Mouse (Mus musculus) kidney, embryonic 15.5 days (tissue): ENCODE results near the gene Npas1. TPM values are rescaled to one million over a fixed set of nuclear protein-coding genes. Genes with fewer than 3 reads are reported as not detected.

ENCODE experiments used
- ATAC-seq: fragments of 200-750 bp; cut with Nextera tagmentation; replicated peaks from 2 replicates; pipeline ENCODE4 v1.8.0; 2017; ENCODE audit warnings: moderate TSS enrichment; ENCODE audit not compliant: low FRiP score
- H3K27ac ChIP-seq: fragments of 300-500 bp; sonication (generic); 2 replicates; pipeline ENCODE4 v1.5.1; 2015; ENCODE audit warnings: mild to moderate bottlenecking, inconsistent platforms
- H3K27me3 ChIP-seq: fragments of 300-500 bp; sonication (generic); 2 replicates; pipeline ENCODE4 v1.6.1; 2015; ENCODE audit warnings: inconsistent platforms
- H3K36me3 ChIP-seq: fragments of 300-500 bp; sonication (generic); 2 replicates; pipeline ENCODE4 v1.6.1; 2015; ENCODE audit warnings: inconsistent platforms
- H3K4me1 ChIP-seq: fragments of 300-500 bp; sonication (generic); 2 replicates; pipeline ENCODE4 v1.6.1; 2015; ENCODE audit warnings: inconsistent platforms
- H3K4me2 ChIP-seq: fragments of 300-500 bp; sonication (generic); 2 replicates; pipeline ENCODE4 v1.6.1; 2015; ENCODE audit warnings: moderate library complexity, mild to moderate bottlenecking, inconsistent platforms
- H3K4me3 ChIP-seq: fragments of 300-500 bp; sonication (generic); replicated peaks from 2 replicates; pipeline ENCODE4 v1.5.1; 2015; ENCODE audit warnings: mild to moderate bottlenecking, inconsistent platforms
- H3K9ac ChIP-seq: fragments of 300-500 bp; sonication (generic); 2 replicates; pipeline ENCODE4 v1.6.1; 2015; ENCODE audit warnings: mild to moderate bottlenecking, inconsistent platforms
- H3K9me3 ChIP-seq: fragments of 300-500 bp; sonication (generic); replicated peaks from 2 replicates; pipeline ENCODE4 v1.6.1; 2016; ENCODE audit warnings: inconsistent platforms
- WGBS: fragments of 180-500 bp; shearing (Covaris S2); methylation state at CpG from one replicate; pipeline ENCODE4 v1.1.7; 2015; ENCODE audit warnings: mixed read lengths; 5-methylcytosine and 5-hydroxymethylcytosine counted together
- polyA plus RNA-seq: library from polyadenylated mRNA; unstranded; fragments of >200 nt; fragmentation: Nextera tagmentation; extraction: Ambion mirVana; gene quantifications from 2 replicates; pipeline ENCODE4 v1.2.1, GENCODE M21; 2015

The Npas1 gene
- polyA plus RNA-seq, 1 experiment from 2014 or later: 0.38 TPM

GRCm38 (mm10) chr7:16435088-16435487, 42.4 kb downstream of the Npas1 start:
- no peak for ATAC-seq
- Histone ChIP-seq H3K27me3 (no peaks in the 10 kb centered on the region), H3K9me3 (no peaks in the 10 kb centered on the region), H3K9ac (no peak overlapping the region), H3K4me1 (no peaks in the 10 kb centered on the region), H3K36me3 (peaks cover 69% of the 10 kb centered on the region), H3K27ac (no peak overlapping the region), H3K4me2 (no peak overlapping the region), H3K4me3 (no peak overlapping the region)
- WGBS: 84% methylated on average over 8 of the region's 9 CpGs

- Histone ChIP-seq H3K27ac (no peak overlapping the region), H3K4me1 (no peaks in the 10 kb centered on the region), H3K4me2 (no peak overlapping the region), H3K9me3 (no peaks in the 10 kb centered on the region), H3K36me3 (peaks cover 85% of the 10 kb centered on the region), H3K4me3 (no peak overlapping the region), H3K9ac (no peak overlapping the region), H3K27me3 (no peaks in the 10 kb centered on the region)
- 87% methylated on average over 3 of the region's 3 CpGs for WGBS
- no peak for ATAC-seq
Observed at GRCm38 (mm10) chr7:16433352-16433971, 44.1 kb downstream of the Npas1 start.

GRCm38 (mm10) chr7:16426129-16426729, 51.3 kb downstream of the Npas1 start:
- Histone ChIP-seq H3K36me3 (peaks cover 99% of the 10 kb centered on the region), H3K9ac (no peak overlapping the region), H3K4me3 (no peak overlapping the region), H3K27ac (no peak overlapping the region), H3K4me1 (no peaks in the 10 kb centered on the region), H3K4me2 (no peak overlapping the region), H3K9me3 (no peaks in the 10 kb centered on the region), H3K27me3 (no peaks in the 10 kb centered on the region)
- WGBS: 57% methylated on average over 4 of the region's 4 CpGs
- peak; percentile 90 for ATAC-seq

- 87% methylated on average over 10 of the region's 10 CpGs for WGBS
- Histone ChIP-seq H3K9ac (no peak overlapping the region), H3K4me3 (no peak overlapping the region), H3K36me3 (peaks cover 99% of the 10 kb centered on the region), H3K9me3 (no peaks in the 10 kb centered on the region), H3K4me1 (no peaks in the 10 kb centered on the region), H3K4me2 (no peak overlapping the region), H3K27ac (no peak overlapping the region), H3K27me3 (no peaks in the 10 kb centered on the region)
- ATAC-seq: 0 out of 2 replicates have a peak, but pooled peaks have one; percentile 9
Observed at GRCm38 (mm10) chr7:16425721-16426120, 51.8 kb downstream of the Npas1 start.

- ATAC-seq: no peak
- no peaks in the 10 kb centered on the region for H3K9me3 ChIP-seq
- H3K27me3 ChIP-seq: no peaks in the 10 kb centered on the region
- WGBS: 91% methylated on average over 9 of the region's 9 CpGs
- no peak overlapping the region for H3K4me3 ChIP-seq
- H3K4me2 ChIP-seq: no peak overlapping the region
- H3K4me1 ChIP-seq: no peaks in the 10 kb centered on the region
- no peak overlapping the region for H3K27ac ChIP-seq
- peaks cover 99% of the 10 kb centered on the region for H3K36me3 ChIP-seq
- no peak overlapping the region for H3K9ac ChIP-seq
Observed at GRCm38 (mm10) chr7:16423731-16424130, 53.8 kb downstream of the Npas1 start.

- Histone ChIP-seq H3K9ac (no peak overlapping the region), H3K4me2 (no peak overlapping the region), H3K4me3 (no peak overlapping the region), H3K36me3 (peaks cover 99% of the 10 kb centered on the region), H3K27me3 (no peaks in the 10 kb centered on the region), H3K9me3 (no peaks in the 10 kb centered on the region), H3K27ac (no peak overlapping the region), H3K4me1 (peaks cover 3% of the 10 kb centered on the region)
- WGBS: 83% methylated on average over 18 of the region's 18 CpGs
- no peak for ATAC-seq
Observed at GRCm38 (mm10) chr7:16422222-16422856, 55.2 kb downstream of the Npas1 start.

GRCm38 (mm10) chr7:16420493-16421118, 56.9 kb downstream of the Npas1 start:
- no peak overlapping the region for H3K27ac ChIP-seq
- no peaks in the 10 kb centered on the region for H3K9me3 ChIP-seq
- no peak overlapping the region for H3K9ac ChIP-seq
- H3K36me3 ChIP-seq: peaks cover 94% of the 10 kb centered on the region
- WGBS: 91% methylated on average over 8 of the region's 8 CpGs
- H3K4me2 ChIP-seq: no peak overlapping the region
- H3K4me1 ChIP-seq: peaks cover 19% of the 10 kb centered on the region
- no peaks in the 10 kb centered on the region for H3K27me3 ChIP-seq
- ATAC-seq: no peak
- H3K4me3 ChIP-seq: no peak overlapping the region

GRCm38 (mm10) chr7:16418713-16419112, 58.8 kb downstream of the Npas1 start:
- Histone ChIP-seq H3K9ac (no peak overlapping the region), H3K4me1 (peaks cover 31% of the 10 kb centered on the region), H3K36me3 (peaks cover 75% of the 10 kb centered on the region), H3K27ac (no peak overlapping the region), H3K4me2 (no peak overlapping the region), H3K27me3 (no peaks in the 10 kb centered on the region), H3K4me3 (no peak overlapping the region), H3K9me3 (no peaks in the 10 kb centered on the region)
- ATAC-seq: no peak
- 89% methylated on average over 5 of the region's 5 CpGs for WGBS

GRCm38 (mm10) chr7:16417141-16417771, 60.3 kb downstream of the Npas1 start:
- Histone ChIP-seq H3K4me1 (peaks cover 44% of the 10 kb centered on the region), H3K36me3 (peaks cover 61% of the 10 kb centered on the region), H3K4me3 (no peak overlapping the region), H3K9ac (no peak overlapping the region), H3K27ac (no peak overlapping the region), H3K27me3 (no peaks in the 10 kb centered on the region), H3K9me3 (no peaks in the 10 kb centered on the region), H3K4me2 (no peak overlapping the region)
- 79% methylated on average over 10 of the region's 10 CpGs for WGBS
- no peak for ATAC-seq

GRCm38 (mm10) chr7:16415426-16415825, 62.1 kb downstream of the Npas1 start:
- Histone ChIP-seq H3K27me3 (no peaks in the 10 kb centered on the region), H3K4me3 (no peak overlapping the region), H3K27ac (peak overlapping the region; percentile 69), H3K9ac (no peak overlapping the region), H3K4me2 (no peak overlapping the region), H3K36me3 (peaks cover 45% of the 10 kb centered on the region), H3K4me1 (peaks cover 59% of the 10 kb centered on the region), H3K9me3 (no peaks in the 10 kb centered on the region)
- 60% methylated on average over 3 of the region's 3 CpGs for WGBS
- peak; percentile 55 for ATAC-seq

GRCm38 (mm10) chr7:16412930-16413329, 64.6 kb downstream of the Npas1 start:
- WGBS: 36% methylated on average over 2 of the region's 2 CpGs
- H3K36me3 ChIP-seq: peaks cover 24% of the 10 kb centered on the region
- peak overlapping the region; percentile 39 for H3K27ac ChIP-seq

More at GRCm38 (mm10) chr7:16412930-16413329, 64.6 kb downstream of the Npas1 start:
- no peaks in the 10 kb centered on the region for H3K27me3 ChIP-seq
- H3K4me1 ChIP-seq: peaks cover 61% of the 10 kb centered on the region
- H3K4me3 ChIP-seq: no peak overlapping the region
- no peak for ATAC-seq
- H3K9ac ChIP-seq: no peak overlapping the region
- H3K4me2 ChIP-seq: no peak overlapping the region
- H3K9me3 ChIP-seq: no peaks in the 10 kb centered on the region
